Mouse (Mus musculus) heart, adult 2 months (tissue): ENCODE results near the gene Nsg2.

ENCODE experiments used
- EP300 ChIP-seq: fragments of 200-500 bp; IDR thresholded peaks from 2 replicates; pipeline ENCODE4 v1.6.1; 2011; ENCODE audit warnings: low read depth, low read length, control low read depth; ENCODE audit not compliant: insufficient read depth
- POLR2A ChIP-seq: fragments of 200-500 bp; IDR thresholded peaks from 2 replicates; pipeline ENCODE4 v1.6.1; 2011; ENCODE audit warnings: mild to moderate bottlenecking, low read depth, low read length, control low read depth; ENCODE audit not compliant: insufficient read depth

- no peak for TF ChIP-seq POLR2A
- TF ChIP-seq EP300: no peak
Measured at GRCm38 (mm10) chr11:32063775-32064510, 63.7 kb downstream of the Nsg2 start.
